Mouse (Mus musculus) ES-E14 (cell line): Measurements from ENCODE around the gene Plcg2.

Source experiments
- ZC3H11A ChIP-seq: IDR thresholded peaks from 2 replicates; pipeline ENCODE4 v1.6.1; 2012; ENCODE audit warnings: low read depth, mild to moderate bottlenecking, inconsistent platforms, low read length, borderline replicate concordance
- ZNF384 ChIP-seq: IDR thresholded peaks from 2 replicates; pipeline ENCODE4 v1.6.1; 2012; ENCODE audit warnings: low read depth, low read length, inconsistent platforms

DNA sequence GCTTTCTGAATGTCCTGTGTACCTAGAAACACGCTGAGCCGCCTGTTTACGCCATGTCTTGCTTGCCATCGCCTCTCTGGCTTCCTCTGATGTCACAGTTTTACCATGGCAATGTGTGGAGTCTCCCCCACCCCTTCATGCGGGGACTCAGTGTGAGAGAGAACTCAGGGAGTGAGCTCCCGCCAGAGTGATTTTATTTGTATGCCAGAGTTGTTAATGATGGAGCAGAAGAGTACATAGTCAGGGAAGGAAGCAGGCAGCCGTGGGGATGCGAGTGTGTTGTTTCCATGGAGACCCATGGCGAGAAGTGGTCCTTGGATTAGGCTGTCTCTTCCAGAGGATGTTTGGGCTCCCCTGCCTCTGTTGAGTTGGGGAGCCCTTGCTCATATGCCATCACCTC lies 47.0 kb upstream of the Plcg2 start:
- TF ChIP-seq ZNF384: no peak
- TF ChIP-seq ZC3H11A: no peak
